Mouse (Mus musculus) cerebral cortex, adult 2 months (tissue): ENCODE results near the gene Nlgn1.

Source experiments
- WGBS: fragments of 180-500 bp; shearing (Covaris S2); methylation state at CpG from one replicate; pipeline ENCODE4 v1.1.7; 2018; 5-methylcytosine and 5-hydroxymethylcytosine counted together

Gene Nlgn1

GRCm38 (mm10) chr3:26332400-26333238 lies at the start of gene Nlgn1:
Nlgn1 (minus strand) TSS chr3:26332460.
- WGBS = 1% methylated on average over 14 of the region's 14 CpGs

- WGBS = 86% methylated on average over 2 of the region's 2 CpGs
Measured at GRCm38 (mm10) chr3:26378272-26378671, 46.0 kb upstream of the Nlgn1 start.

GRCm38 (mm10) chr3:26355082-26355481 lies 22.8 kb upstream of the Nlgn1 start:
- 86% methylated on average over 5 of the region's 5 CpGs for WGBS

DNA sequence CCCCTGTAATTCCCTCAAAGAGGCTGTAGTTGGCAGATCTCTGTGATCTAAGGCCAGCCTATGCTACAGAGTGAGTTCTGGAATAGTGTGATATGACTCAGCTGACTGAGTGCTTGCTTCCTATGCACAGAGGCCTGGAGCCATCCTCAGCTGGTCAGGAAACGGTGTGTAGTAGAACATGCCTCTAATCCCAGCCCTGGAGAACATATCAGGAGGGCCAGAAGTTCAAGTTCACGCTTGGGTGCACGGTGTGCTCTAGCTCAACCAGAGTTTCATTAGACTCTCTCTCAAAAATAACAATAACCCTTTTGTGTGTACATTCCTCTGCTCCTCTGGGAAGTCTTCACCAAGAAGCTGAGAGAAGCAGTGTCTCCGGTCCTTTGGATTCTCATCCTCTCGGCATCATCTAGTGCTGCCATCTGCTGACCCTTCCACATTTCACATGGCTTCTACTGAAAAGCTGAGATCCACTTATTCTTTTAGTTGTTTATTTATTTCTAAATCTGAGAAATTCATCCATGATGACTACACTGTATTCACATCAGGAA lies 22.3 kb upstream of the Nlgn1 start:
- WGBS = 63% methylated on average over 5 of the region's 5 CpGs

DNA sequence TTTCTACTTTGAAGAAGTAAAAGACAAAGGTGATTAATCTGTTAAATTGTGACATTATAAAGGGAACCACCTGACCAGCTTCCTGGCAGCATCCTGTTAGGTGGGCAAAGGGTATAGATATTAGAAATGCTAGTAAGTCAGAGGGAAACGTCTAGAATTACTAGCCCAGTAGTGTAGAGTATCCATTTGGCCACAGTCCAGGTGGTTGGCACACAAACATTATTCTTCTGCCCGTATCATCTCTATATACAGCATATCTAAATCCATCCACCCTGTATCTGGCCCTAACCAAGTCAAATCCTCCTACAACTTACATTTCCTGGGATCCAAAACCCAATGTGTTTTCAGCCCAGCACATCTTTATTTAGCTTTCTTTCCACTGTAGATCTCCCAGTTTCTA lies 5.2 kb upstream of the Nlgn1 start:
- WGBS = 45% methylated on average over 2 of the region's 2 CpGs

GRCm38 (mm10) chr3:26333239-26333811 lies 1.1 kb upstream of the Nlgn1 start:
- WGBS = under 1% methylated on average over 40 of the region's 41 CpGs

DNA sequence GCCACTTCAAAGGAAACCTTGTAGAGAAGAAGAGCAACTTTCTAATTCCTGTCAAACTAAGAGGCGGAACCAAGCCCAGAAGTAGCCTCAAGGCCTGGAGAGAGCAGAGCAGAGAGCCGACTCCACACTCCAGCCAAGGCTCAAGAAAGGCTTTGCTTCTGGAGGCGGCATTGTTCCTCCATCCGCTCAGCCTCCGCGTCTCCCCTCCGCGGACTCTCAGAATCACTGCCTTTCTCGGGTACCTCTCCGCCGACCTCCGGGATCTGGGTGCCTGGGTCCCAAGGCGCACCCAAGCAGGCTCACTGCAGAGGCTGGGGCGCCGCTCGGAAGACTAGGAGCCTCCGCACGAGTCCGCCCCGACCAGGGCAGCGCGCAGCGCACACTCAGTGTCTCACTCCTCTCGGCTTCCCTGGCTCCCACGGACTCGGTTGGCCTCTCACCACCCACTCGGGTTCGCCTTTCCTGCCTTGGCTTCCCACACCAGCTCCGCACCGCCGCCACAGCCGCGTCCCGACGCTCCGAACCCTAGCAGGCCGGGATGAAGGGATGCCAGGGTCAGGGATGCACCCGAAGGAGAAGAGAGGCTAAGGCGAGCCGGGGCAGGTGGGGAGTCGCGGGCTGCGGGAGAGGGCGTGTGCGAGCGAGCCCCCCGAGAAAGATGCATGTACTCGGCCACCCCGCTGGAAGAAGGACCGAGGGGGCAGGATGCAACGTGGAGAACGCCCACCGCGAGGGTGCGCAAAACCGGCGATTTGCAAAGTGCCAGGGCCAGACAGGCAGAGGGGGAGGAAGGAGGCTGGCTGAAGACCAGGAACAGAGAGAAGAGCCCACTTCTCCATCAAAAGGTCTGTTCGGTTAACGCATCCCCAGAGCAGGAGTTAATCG lies 841 bp downstream of the Nlgn1 start:
- 1% methylated on average over 60 of the region's 60 CpGs for WGBS

GRCm38 (mm10) chr3:26330863-26331176 lies 1.4 kb downstream of the Nlgn1 start:
- 5% methylated on average over 9 of the region's 9 CpGs for WGBS

DNA sequence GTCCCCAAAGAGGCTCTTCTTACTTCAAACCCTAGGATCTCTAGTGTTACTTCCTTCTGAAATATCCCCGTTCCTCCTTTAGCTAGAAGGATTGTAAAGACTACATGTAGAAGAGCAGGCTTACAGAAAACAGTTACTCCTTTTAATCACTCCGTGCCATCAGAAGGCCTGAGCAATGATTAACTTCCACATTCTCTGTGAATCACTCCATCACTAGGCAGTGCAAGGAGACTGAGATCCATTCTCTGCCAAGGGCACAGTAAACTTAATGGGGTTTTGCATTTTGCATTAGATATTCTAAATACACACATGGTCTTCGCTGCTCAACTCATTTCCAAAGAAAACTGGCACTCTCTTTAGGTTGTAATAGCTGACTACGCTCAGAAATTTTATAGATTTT lies 2.2 kb downstream of the Nlgn1 start:
- 35% methylated on average over 4 of the region's 4 CpGs for WGBS

DNA sequence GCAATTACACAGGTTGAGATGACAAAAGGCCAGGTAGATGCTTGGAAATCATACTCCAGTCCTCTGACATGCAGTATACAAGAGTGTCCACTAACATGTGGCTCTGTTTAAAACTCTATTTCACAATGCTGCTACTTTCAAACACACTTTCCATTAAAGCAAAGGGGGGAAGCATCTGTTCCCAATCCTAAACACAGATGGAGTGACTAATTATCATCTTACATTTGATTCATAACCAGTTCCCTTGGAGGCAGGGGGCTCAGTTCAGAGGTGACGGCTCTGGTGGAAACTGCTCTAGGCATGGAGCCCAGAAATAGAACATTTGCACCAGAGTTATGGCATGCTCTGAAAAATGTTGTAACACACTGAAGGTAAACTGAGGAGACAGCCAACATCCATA lies 7.8 kb downstream of the Nlgn1 start:
- WGBS = 72% methylated on average over 1 of the region's 1 CpGs

- 61% methylated on average over 2 of the region's 2 CpGs for WGBS
Measured at GRCm38 (mm10) chr3:26317397-26317796, 14.9 kb downstream of the Nlgn1 start.

- 41% methylated on average over 5 of the region's 5 CpGs for WGBS
Measured at GRCm38 (mm10) chr3:26297869-26298268, 34.4 kb downstream of the Nlgn1 start.

- 58% methylated on average over 4 of the region's 4 CpGs for WGBS
Measured at GRCm38 (mm10) chr3:26270894-26271795, 61.1 kb downstream of the Nlgn1 start.

DNA sequence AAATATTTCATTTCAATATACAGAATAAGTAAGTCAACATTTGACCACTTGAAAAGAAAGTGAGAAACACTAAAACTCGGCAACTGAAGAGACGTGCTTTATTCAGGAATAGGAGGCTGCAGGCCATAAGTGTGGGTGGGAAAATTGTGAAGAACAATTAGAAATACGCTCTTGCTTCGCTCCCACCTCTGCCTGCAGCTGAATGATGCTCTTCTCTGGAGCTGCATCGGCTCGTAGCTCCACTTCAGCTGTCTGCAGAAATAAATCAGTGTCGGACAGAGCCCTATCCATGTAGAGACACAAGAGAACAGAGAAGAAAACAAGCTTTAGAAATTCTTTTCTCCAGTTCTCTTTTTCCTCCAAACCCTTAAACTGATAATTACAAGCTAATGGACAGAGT lies 85.7 kb downstream of the Nlgn1 start:
- WGBS = 47% methylated on average over 7 of the region's 7 CpGs

- 73% methylated on average over 2 of the region's 2 CpGs for WGBS
Measured at GRCm38 (mm10) chr3:26243274-26243673, 89.0 kb downstream of the Nlgn1 start.

DNA sequence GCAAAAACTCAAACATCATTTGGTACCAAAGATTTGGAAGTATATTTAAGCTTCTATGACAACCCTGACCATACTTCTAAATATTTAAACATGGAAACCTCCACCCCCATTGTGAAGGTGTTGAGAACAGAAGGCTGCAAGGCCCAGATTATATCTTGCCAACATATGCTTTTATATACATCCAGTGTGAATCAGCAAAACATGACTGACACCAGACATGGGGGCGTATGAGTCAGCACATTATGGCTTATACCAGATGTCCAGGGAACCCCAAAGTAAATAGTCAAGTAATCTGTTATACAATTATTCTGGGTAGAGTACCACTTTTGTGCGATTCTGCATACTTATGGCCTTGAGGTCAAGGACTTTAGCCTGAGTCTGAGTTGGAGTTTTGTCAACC lies 102.3 kb downstream of the Nlgn1 start:
- WGBS = 50% methylated on average over 2 of the region's 2 CpGs

DNA sequence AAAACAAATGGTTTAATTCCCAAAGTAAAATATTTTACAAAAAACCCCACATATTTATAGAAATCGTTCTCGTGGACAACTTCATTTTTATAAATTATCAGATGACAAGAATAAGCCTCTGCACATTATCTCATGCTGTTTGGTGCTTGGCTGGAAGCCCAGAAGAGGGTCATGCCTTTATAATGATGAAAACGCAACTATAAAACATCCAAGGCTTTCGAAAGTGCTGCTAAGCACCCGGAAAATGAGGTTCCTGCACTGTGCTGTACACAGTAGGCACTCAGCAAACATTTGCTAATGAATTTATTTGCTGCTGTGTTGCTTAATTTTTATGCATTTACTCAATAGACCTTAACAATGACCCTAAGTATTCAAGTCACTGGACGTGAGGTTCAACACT lies 103.4 kb downstream of the Nlgn1 start:
- 55% methylated on average over 6 of the region's 6 CpGs for WGBS

GRCm38 (mm10) chr3:26228172-26228781 lies 104.0 kb downstream of the Nlgn1 start:
- WGBS = 72% methylated on average over 4 of the region's 4 CpGs

DNA sequence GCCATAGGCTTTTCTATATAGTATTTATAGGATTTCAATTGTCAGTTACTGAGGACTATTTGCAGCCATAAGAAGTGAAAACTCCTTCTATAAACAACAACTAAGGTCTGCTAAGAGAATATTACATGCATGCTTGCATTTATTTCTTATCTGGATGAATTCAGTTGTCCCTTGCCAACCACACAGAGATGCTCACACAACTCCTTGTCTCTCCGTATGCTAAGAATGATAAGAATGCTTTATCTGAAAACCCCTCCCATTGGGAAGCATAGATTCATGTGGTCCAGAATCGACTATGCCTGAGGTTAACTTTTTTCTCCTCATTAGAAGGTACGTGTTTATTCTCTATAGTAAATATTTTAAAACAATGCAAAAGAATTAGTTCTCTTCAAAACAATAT lies 108.8 kb downstream of the Nlgn1 start:
- WGBS = 87% methylated on average over 3 of the region's 3 CpGs

DNA sequence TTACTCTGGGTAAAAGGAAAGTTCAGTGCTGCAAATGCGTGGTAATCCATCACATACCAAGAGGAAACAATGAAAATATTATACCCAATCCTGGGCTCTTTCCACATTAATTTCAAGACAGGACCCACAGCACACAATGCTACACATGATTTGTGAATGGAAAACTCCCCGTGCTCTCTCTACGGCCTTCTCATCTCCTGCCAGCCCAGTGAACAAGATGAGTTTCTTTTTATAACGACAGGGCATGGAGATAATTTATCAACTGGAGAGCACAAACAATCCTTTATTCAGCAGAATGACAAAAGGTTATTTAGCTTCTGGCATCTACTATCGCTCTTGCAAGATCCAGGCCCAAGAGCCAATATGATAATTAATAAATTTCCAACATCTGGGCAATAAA lies 116.0 kb downstream of the Nlgn1 start:
- 58% methylated on average over 5 of the region's 5 CpGs for WGBS

DNA sequence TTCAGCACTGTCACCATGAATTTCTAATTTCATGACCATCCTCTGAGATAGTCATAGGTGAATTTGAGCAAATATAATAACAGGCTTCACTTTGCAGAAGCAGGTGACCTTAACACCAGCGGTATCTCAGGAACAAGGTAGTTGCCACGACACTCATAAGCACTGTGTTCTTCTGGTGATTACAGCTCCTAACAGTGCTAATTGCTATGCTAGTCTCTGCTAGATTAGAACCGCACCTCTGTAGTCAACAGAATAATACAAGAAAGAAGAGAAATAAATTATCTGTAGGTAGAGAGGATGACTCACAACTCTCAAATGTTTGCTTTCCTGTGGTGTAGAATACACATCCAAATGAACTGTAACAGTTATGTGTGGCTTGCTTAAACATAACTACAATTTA lies 129.6 kb downstream of the Nlgn1 start:
- 86% methylated on average over 3 of the region's 3 CpGs for WGBS
